Mouse (Mus musculus) gastrocnemius, adult 18-20 months (tissue): ENCODE results near the gene Gm4792. TPM values are rescaled to one million over a fixed set of nuclear protein-coding genes. Genes with fewer than 3 reads are reported as not detected.

Experiments
- DNase-seq: peaks from one replicate; pipeline ENCODE4 v3.0.0; 2021; ENCODE audit warnings: low spot score
- long read RNA-seq, 2 experiments: library from polyadenylated mRNA; stranded (forward); transcript quantifications; one replicate each; pipeline ENCODE4 v2.0.0; 2021
- total RNA-seq, 2 experiments: library from RNA; stranded (reverse); gene quantifications; 2 replicates each; pipeline ENCODE4 v1.2.3; 2021

The Gm4792 gene
- under 1 TPM in 1 of 2 experiments, not detected in 1; 0.32 TPM for total RNA-seq
- long read RNA-seq, experiment 1, result 0 reads
- long read RNA-seq, experiment 2, result 0 reads

DNA sequence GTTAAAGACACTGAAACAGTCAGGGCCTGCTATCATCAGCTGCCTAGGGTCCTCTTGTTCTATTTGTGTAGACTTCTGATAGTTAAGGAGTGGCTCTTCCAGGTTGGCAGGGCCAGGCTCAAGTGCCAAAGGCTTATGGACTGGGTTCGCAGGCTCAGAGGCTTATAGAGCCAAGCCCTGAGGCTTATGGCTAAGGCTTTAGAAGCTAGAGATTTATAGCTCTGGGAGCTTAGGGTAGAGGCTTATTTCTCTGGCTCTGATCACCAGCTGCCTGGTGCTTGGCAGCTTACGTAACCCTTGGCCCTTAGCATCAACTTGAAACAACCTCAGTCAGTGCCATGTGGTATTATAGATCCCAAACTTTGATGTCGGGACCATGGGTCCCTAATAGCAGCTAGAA lies at the start of gene Gm4792:
Gm4792 (minus strand) TSS at position 233 of the 400 bp plus-strand sequence.
- no peak for DNase-seq

DNA sequence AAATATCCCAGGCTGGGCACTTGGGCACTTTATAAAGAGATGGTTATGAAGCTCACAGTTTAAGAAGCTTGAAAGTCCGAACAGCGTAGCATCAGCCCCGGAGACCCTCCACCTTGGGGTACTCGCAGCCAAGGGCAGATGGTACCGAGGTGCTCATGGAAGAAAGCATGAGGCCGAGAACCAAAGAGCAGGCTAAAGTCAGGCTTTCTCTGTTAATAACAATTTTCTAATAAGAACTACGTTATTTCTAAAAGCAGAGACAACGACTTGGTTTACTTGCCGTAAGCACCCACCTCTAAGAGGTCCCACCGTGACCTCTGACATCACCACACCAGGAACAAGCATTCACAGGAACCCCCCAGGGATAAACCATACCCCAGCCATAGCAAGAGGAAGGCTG lies 49.5 kb upstream of the Gm4792 start:
- DNase-seq, result no peak

DNA sequence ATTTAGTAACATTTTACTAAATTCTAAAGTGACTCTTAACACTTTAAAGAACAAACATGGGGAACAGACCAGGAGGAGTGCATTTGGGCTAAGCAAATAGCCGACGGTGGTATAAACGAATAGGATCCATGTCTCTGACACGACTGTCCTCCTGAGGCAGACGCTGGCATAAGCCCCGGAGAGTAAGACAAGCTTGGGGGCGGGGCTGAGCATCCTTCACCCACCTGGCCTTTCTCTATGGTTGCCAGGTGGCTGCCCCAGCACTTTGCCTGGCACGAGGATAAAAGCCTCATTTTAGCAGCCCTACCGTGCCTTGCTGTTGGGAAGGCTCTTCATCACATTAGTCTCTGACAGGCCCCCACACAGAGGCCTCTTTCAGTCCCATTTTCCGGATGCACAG lies 48.8 kb upstream of the Gm4792 start:
- DNase-seq, result no peak

DNA sequence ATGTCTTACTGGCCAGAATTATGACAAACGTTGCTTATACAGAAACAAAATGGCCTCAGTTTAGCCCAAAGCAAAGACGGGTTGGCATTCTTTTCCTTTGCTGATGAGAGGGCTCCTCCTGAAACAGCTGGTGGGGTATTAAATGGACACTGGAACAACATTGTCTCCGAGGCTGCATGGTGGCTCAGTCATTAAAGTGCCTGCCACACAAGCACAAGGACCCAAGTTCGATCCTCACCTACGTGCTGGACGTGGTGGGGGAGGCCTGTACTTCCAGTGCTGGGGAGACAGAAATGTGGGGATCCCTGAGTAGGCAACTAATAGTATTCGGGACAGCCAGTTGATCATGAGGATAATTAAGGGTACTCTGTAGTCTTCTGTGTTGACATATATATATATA lies 48.1 kb upstream of the Gm4792 start:
- no peak for DNase-seq

DNA sequence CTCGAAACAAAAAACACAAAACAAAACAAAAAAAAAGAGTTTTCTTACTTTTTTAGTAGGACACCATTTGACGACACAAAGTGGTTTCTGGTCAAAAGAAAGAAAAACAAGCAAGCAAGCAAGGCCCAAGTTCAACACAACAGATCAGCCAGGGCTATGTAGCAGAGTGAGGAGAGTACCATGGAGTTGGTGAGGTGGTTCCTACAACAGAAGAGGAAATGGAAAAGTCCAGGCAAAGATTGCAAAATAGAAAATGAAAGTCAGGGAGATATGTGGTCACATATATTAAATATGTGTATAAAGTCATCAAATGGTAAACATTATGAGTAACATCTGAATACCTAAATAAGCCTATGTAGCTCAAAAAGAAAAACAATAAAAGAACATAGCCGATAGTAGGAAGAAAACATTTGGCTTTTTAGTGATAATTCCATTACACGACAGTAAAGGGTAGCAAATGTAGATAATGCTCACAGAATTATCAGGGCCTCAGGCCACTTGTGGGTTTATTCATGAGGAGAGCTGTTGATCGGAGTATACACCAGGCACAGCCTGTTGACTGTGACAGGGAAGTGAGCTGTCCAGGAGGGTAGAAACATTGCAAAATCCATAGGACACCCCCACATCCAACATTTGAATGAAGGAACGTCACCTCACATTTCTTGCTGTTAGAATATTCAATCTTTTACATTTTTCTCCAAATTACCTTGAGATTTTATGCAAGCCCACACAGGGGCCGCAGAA lies 47.2 kb upstream of the Gm4792 start:
- DNase-seq, result no peak

DNA sequence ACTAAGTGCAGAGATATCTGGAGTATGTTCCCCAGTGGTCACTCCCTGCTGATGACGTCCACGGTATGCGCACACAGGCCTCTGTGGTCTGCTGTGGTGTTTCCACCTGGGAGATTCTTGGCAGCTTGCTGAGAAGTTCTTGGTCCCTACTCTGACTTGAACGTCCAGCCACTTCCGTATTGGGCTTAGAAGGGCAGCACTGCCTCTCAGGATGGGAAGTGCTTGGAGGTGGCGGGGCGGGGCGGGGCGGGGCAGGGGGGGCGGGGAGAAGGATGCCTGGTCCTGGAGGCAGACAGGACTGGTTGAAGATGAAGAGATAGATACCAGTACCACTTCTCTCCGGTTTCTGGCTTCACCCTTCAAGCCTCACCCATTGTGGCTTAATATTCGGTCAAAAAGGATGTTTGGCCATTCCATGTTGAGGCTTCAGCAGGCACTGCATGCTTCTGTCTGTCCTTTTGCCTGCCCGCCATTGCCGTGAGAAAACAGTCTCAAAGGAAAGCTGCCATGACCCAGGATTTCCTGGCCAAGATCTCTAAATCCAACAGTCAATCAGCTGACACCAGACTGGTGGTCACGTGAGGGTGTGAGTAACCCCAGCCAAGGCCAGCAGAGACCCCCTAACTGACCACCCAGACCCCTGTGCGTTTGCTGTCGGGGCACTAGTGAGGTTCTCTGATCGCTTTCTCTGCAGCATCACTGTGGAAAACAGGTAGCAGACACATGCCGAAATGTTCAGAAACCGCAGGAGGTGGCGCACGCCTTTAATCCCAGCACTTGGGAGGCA lies 46.3 kb upstream of the Gm4792 start:
- DNase-seq, result no peak

DNA sequence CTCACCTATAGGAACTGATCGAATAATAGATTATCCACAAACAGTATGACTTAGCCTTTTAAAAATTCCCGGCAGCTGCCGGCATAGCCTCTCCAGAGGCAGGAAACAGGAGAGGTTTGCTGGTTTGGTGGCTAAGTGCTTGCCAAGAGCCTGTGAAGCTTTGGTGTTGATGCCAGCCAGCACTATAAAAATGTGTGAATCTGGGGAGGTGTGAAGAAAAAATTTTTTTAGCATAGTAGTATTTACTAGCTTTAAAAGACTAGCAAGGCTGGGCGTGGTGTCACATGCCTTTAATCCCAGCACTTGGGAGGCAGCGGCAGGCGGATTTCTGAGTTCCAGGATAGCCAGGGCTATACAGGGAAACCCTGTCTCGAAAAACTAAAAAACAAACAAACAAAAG lies 45.1 kb upstream of the Gm4792 start:
- DNase-seq, result no peak

DNA sequence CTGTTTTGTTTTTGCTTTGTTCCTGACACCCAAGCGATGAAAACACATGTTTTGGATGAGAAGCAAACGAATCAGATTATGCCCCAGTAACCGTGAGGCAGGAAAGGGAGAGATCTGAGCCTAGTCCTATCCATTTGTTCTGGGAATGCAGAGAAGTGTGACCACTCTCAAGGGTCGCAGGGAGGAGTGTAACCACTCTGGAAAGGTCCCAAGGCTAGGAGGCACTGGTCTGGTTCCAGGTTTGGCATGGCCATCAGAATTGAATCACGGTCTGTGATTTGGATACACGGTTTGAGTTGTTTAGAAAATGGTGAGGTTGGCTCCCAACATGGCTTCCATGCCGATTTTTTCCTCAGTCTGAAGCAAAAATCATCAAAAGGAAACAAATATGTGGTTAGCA lies 43.8 kb upstream of the Gm4792 start:
- DNase-seq, result no peak

DNA sequence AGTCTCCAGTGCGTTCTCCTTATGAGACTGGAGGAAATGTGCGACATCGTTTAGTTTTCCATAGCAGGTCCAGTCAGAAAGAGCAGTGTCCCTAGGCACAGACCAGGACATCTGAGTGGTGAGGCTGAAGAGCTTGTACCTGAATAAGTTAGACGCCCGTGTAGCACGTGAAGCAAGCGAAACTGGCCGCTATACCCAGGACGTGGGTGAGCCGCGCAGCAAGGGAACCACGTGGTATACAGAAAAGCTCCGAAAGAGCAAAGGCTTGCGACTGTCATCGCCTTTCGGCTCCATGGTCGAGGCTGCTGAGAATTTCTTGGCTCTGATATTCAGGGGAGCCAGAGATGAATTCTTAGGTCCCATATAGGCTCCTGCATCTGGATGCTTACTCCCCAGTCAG lies 43.0 kb upstream of the Gm4792 start:
- no peak for DNase-seq

DNA sequence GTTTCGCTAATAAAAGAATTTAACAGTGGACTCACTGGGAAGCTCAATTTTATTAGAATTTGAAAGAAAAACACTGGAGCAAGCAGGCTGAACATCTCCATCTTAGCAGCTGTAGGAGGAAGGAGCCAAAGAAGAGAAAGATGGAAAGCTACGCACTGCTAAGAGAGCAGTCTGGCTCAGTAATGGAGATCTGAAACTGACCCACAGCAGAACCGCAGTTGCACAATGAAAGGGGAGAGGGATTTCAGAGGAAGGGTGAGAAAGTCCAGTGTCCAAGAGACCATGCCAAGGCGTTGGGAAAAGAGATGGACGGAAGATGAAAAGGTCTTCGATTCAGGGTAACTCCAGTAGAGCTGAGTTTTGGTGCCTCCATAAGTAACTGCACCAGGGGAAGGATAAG lies 37.6 kb upstream of the Gm4792 start:
- no peak for DNase-seq

DNA sequence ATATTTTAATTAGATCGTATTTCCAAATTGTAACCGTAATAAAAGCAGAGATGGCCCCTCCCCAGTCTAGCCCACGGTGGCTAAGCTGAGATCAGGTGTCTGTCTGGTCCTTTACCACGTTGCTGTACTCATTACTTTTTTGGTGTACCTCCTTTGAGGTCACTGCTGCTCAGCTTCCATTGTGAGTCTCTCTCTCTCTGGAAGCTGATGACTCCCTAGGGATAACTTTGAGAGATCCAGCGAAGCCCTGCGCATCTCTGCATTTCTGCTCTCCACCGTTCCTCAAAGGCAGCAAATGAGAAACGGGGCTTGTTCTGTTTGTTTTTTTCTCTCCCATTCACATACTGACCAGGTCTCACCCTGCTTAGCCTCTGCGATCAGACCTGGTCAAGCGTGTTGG lies 36.5 kb upstream of the Gm4792 start:
- no peak for DNase-seq

DNA sequence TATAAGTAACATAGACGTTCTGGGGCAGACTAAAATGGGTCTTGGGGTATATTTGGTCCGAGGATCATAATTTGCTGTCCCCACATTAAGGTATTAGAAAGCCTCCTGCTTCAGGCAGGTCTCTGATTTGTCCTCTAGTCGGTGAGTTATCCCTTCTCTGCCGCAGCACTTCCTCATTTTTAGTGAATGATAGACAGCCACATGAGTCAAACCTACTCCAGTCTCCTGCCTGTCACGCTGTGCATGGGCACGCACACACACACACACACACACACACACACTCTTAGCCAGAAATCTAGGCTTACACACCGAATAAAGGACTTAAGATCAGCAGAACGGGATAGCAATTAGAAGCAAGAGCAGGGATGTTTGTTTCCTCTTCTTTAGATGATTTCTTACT lies 34.8 kb upstream of the Gm4792 start:
- DNase-seq, result no peak

DNA sequence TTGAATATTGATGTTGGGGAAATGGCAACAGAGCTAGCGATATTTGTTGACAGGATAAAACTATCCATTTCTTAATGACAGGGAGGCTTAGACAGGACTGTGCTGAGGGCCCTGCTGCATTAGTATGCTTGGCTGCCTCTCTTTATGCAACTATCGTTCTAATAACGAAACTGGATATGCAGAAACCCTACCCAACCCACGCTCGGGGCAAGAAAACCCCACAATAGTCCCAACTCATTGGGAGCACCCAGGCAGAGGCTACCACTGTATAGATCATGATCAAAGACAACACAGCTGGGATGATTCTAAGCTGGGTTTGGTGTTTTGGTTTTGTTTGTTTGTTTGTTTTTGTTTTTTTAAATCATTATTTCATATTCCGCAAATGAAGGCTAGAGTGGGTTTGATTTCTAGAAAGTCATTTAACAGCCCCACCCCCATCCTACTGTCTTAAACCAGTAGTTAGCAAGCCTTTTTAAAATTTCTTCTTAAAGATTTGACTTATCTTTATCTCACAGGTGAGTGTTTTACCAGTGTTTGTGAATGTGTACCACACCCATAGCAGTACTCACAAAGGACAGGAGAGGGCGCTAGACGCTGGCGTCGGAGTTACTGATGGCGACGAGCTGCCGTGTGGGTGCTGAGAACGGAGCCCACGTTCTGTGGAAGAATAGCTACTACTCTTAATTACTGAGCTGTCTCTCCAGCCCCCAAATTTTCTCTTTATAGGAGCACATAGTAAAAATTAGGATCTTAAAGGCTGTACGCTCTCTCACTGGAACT lies 34.0 kb upstream of the Gm4792 start:
- DNase-seq, result no peak

DNA sequence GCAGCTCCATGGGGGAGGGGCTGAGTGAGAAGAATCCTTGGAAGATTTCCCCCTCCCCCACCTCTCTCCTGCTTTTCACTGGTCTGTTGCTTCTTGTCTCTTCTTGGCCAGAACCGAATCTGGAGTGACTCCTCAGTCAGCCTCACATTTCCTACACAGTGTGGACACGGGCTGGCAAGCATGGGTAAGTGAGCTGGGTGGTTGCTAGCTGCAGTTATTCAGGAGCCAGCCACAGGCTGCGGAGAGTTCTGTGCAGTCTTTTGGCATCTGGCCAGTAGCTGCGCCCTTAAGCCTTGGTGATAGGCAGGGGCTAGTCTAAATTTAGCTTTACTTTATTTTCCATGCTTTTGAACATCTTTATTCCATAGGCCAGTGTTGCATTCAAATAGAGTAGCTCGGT lies 31.5 kb upstream of the Gm4792 start:
- no peak for DNase-seq

DNA sequence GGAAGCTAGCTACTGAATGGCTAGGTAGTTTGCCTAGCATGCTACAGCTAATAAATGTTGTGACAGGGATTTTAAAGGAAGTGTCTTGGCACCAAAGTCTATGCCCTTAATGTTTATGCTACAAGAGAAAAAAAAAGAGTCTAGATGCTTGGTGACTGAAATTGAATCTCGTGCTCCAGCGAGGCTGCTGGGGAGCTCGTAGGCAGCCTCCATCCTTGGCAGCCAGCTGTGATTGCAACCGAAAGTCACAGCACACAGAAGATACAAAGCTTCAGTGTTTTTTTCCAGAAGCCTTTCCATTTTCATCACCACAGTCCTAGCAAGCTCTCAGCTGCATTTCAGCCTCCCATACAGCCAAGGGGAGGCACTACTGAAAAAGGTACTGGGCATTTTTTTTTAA lies 20.1 kb upstream of the Gm4792 start:
- DNase-seq, result no peak

DNA sequence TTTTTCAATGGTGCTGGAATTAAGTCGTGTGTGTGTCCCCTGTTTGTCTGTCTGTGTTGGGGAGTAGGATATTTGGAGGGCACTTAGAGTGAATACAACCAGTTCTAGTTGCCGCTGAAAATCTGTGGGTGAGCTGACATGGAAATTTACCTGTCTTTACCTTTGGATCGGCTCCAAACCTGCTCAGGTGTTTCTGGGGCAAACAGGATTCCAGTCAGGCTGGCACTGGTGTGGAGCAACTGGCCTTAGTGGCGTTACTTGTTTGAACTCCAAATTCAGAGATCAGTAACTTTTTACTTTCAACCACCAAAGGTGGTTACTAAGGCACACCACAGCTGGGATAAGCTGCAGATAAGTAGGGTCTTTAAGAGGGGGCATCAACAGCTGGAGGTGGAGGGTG lies 14.6 kb upstream of the Gm4792 start:
- DNase-seq, result no peak

DNA sequence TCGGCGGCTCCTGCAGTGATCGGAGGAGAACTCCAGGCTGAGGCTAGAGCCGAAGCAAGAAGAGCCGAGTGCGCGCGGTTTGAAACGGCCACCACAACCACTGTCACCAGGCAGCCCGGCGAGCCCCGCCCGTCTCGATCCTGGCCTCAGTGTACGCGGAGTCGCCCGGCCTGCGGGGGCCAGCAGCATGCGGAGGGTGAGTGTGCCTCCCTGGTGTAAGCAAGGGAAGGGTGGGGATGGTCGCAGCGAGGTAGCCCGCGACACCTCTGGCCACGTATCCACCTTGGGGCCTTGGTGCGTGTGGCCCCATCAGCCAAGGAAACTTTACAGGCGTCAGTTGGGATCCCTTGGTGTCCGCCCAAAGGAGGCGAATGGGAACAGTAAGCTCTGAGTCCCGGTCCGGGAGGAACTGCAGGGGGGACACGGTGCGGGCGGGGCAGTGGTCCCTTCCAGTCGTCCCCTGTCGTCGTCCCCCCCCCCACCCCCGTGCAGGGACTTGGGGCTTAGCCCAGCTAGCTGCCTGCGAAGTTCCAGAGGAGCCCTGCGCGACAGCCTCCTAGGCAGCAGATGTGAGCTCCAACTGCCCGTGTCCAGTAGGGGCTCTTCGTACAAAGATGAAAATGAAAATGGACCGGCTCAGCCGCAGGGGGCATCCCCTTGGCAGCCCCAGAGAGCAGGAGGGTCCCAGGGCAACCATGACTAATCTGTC lies 13.7 kb upstream of the Gm4792 start:
- DNase-seq, result no peak

DNA sequence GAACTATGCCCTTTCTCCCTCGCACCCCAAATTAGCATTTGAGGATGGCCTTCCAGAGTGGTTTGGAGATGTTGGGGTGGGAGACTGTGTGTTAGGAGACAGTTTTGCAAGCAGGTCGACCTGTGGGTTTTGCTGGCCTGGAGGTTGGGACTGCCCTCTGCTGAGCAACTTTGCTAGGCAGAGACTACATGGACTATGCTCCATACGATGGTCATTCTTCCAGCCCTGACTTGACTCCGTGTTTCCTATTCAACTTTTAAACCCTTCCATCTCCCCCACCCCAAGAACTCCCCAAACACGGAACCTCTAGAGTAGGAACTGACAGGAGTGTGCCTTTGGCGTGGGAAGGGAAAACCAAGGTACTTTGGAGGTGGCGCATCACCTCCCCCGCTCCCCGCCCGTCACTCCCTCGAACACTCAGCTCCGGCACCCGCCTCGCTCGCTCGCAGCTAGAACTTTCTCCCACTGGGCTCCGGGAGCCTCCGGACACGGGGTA lies 13.1 kb upstream of the Gm4792 start, which contains the start of gene Tmcc3:
Tmcc3 (plus strand) TSS at position 439 of the 496 bp plus-strand sequence.
- no peak for DNase-seq

DNA sequence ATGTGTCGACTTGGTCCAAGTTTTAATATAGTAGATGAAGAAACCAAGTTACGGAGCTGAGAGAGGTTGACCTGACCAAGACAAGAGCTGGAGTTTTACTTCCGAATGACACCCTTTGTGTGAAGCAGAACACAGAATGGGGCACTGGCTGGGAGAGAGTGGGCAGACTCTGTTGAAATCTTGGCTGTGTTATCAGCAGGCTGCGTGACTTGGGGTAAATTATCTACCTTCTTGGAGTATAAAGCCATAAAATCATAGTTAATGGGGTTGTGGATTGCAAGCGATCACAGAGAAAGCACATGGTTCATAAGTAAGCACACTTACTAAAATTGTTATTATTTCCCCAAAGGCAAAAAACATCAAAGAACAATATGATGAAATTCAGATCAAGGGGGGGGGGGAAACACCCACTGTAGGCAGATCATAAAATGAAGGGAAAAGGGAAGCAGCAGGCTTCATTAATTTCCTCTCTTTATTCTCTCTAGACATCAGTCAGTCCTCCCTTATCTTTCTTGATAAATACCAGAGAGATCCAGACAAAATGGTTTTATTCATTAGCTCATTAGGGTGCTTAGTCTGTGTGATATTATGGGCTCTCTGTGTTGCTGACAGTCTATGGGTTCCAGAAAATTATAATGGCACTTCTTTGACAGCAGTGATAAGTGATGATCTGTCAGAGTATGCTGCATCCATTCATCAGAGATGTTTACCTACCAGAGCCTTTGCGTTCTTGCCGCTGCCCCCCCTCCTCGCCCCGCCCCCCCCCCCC lies 12.2 kb upstream of the Gm4792 start:
- no peak for DNase-seq

DNA sequence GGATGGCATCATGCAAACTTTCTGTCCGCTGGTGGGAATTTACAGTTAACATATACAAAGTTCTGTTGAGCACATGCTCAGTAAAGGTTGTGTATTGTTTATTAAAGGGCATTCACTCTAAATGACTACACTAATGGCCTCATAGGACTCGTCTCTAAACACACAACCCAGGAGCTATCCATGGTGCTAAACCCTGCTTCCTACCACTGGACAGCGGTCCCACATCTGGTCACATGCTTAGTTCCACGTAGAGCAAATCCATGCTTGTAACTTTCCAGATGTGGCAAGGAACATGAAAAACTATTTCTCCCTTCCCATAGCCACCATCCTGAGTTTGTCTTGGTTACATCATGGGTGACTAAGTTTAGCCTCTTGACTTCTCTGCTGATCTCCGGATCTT lies 7.0 kb upstream of the Gm4792 start:
- DNase-seq, result no peak
